Mouse (Mus musculus) midbrain, embryonic 15.5 days (tissue): Measurements from ENCODE around the gene Hist2h3c2. TPM values are rescaled to one million over a fixed set of nuclear protein-coding genes. Genes with fewer than 3 reads are reported as not detected.
"Not testable (repeated sequence)": the region's sequence is repeated elsewhere in the genome, so short reads cannot be mapped to it uniquely, and the experiment has no call there.

Experiments used
- ATAC-seq: fragments of 200-750 bp; cut with Nextera tagmentation; replicated peaks from 2 replicates; pipeline ENCODE4 v1.8.0; 2017; ENCODE audit warnings: moderate TSS enrichment
- H3K27ac ChIP-seq: fragments of 300-500 bp; sonication (generic); 2 replicates; pipeline ENCODE4 v1.5.1; 2015; ENCODE audit warnings: mild to moderate bottlenecking, inconsistent platforms
- H3K27me3 ChIP-seq: fragments of 300-500 bp; sonication (generic); replicated peaks from 2 replicates; pipeline ENCODE4 v1.6.1; 2015; ENCODE audit warnings: inconsistent platforms
- H3K36me3 ChIP-seq: fragments of 300-500 bp; sonication (generic); replicated peaks from 2 replicates; pipeline ENCODE4 v1.6.1; 2015; ENCODE audit warnings: inconsistent platforms
- H3K4me1 ChIP-seq: fragments of 300-500 bp; sonication (generic); 2 replicates; pipeline ENCODE4 v1.6.1; 2015; ENCODE audit warnings: inconsistent platforms
- H3K4me2 ChIP-seq: fragments of 300-500 bp; sonication (generic); 2 replicates; pipeline ENCODE4 v1.6.1; 2015; ENCODE audit warnings: inconsistent platforms, mild to moderate bottlenecking, moderate library complexity
- H3K4me3 ChIP-seq: fragments of 300-500 bp; sonication (generic); 2 replicates; pipeline ENCODE4 v1.5.1; 2015; ENCODE audit warnings: mild to moderate bottlenecking, inconsistent platforms
- H3K9ac ChIP-seq: fragments of 300-500 bp; sonication (generic); 2 replicates; pipeline ENCODE4 v1.6.1; 2015; ENCODE audit warnings: mild to moderate bottlenecking, inconsistent platforms
- H3K9me3 ChIP-seq: fragments of 300-500 bp; sonication (generic); 2 replicates; pipeline ENCODE4 v1.6.1; 2016; ENCODE audit warnings: inconsistent platforms
- whole genome bisulfite sequencing: fragments of 180-500 bp; shearing (Covaris S2); methylation state at CpG from one replicate; pipeline ENCODE4 v1.1.7; 2015; ENCODE audit warnings: mixed read lengths; 5-methylcytosine and 5-hydroxymethylcytosine counted together
- polyA plus RNA-seq: library from polyadenylated mRNA; unstranded; fragments of >200 nt; fragmentation: Nextera tagmentation; extraction: Ambion mirVana; gene quantifications from 2 replicates; pipeline ENCODE4 v1.2.1, GENCODE M21; 2015

Gene Hist2h3c2
- polyA plus RNA-seq, 1 experiment from 2014 or later, result 2.3 TPM

DNA sequence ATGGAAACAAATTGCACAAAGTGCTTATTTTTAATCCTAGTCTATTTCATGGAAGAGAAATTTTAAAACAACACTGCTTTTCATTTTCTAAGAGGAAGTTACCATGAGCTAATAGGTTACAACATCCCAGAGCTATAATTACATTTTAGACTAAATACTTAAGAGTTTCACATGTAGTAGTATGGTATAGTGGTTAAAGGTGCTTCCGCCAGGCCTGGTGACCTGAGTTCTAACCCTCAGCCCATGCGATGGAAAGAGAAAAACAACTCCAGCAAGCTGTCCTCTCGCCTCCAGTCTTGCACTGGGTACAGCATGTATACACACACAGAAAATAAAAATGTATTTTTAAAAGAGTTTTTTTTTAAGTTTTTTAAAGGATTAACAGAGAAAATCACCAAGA lies 12.9 kb upstream of the Hist2h3c2 start:
- ATAC-seq, result no peak
- Histone ChIP-seq H3K36me3 (no peaks in the 10 kb centered on the region), H3K27me3 (no peaks in the 10 kb centered on the region), H3K27ac (no peak overlapping the region), H3K4me1 (peaks cover 4% of the 10 kb centered on the region), H3K4me3 (no peak overlapping the region), H3K9me3 (no peaks in the 10 kb centered on the region), H3K9ac (no peak overlapping the region), H3K4me2 (no peak overlapping the region)
- 92% methylated on average over 3 of the region's 3 CpGs for WGBS

DNA sequence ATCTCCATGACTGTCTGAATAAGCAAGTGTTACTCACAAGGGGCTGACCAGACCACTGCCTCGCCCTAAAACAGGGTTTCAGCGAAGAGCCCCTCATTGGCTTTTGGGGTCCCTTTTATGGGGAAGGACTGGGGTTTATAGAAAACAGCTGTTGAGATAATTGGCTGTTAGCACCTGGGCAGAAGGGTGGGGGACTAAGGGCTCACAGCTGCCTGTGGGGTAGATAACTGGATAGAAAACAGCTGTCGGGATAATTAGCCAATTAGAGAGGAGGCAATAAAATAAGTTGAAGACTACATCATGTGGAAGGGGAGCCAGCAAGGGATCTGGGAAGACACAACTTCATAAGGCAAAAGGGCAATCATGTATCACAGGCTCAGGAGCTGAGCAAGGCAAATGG lies 12.0 kb upstream of the Hist2h3c2 start:
- Histone ChIP-seq H3K9ac (no peak overlapping the region), H3K9me3 (no peaks in the 10 kb centered on the region), H3K27me3 (no peaks in the 10 kb centered on the region), H3K4me1 (peaks cover 4% of the 10 kb centered on the region), H3K4me2 (no peak overlapping the region), H3K36me3 (no peaks in the 10 kb centered on the region), H3K4me3 (no peak overlapping the region), H3K27ac (no peak overlapping the region)
- 92% methylated on average over 3 of the region's 3 CpGs for WGBS
- no peak for ATAC-seq

DNA sequence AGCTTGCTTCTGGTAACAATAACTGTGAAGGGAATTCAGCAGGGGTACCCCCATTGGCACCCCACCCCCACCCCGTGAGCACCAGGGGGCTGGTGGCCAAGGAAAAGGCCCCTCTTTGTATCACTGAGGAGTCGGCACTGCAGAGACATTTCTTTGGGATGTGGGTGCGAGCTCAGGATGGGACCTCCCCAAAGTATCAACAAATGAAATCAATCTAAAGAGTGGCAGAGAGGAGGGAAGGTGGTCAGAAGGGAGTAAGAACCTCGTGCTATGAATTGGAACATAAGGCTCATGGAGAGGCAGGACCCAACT lies 10.1 kb upstream of the Hist2h3c2 start:
- Histone ChIP-seq H3K9me3 (no peaks in the 10 kb centered on the region), H3K9ac (no peak overlapping the region), H3K4me2 (no peak overlapping the region), H3K27ac (no peak overlapping the region), H3K27me3 (no peaks in the 10 kb centered on the region), H3K4me1 (peaks cover 13% of the 10 kb centered on the region), H3K4me3 (no peak overlapping the region), H3K36me3 (no peaks in the 10 kb centered on the region)
- no peak for ATAC-seq
- WGBS, result 54% methylated on average over 4 of the region's 4 CpGs

DNA sequence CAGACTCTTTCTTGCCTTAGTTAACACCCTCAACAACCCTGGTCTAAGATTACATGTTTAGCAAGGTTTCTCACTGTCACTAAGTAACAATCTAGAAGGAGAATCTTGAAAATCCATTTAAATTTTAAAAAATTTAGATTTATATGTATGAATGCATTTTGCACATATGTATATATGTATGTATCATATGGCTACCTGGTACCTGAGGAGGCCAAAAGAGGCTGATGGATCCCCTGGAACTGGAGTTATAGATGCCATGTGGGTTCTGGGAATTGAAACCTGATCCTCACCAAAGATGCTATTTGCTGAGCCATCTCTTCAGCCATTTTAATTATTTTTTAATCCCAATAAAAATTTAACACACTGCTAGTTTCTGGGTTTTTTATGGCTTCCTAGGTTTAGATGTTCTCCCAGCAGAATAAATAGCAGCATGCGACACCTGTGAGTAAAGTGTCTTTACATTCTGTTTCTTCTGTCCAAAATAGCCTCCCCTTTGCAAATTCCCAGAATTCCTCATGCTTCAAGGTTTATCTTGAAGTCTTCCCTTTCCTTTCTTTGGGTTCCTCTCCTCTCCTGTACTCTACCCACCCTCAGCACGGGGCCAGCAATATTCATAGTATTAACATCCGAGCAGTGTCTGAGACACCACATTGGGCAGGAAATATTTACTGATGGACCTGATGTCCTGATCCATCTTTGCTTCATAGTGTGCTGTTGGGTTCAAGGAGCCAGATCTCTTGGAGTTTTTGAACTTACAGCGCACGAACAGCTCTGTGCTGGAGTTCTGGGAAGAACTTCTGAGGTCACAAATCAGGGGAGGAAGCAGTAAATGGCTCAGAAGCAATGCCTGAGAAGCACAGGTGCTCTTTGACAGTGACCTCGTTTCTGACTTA lies 9.5 kb upstream of the Hist2h3c2 start:
- no peak overlapping the region for H3K9ac ChIP-seq
- H3K27me3 ChIP-seq, result no peaks in the 10 kb centered on the region
- peaks cover 15% of the 10 kb centered on the region for H3K4me1 ChIP-seq
- no peak overlapping the region for H3K27ac ChIP-seq
- H3K9me3 ChIP-seq, result no peaks in the 10 kb centered on the region
- no peak overlapping the region for H3K4me3 ChIP-seq
- H3K4me2 ChIP-seq, result peak overlapping the region; percentile 42; the same call in 1 of the 2 replicates
- 53% methylated on average over 6 of the region's 6 CpGs for WGBS
- H3K36me3 ChIP-seq, result no peaks in the 10 kb centered on the region
- no peak for ATAC-seq

- 5% methylated on average over 11 of the region's 11 CpGs for WGBS
- H3K9ac ChIP-seq, result no peak overlapping the region
- ATAC-seq, result no peak
Measured at GRCm38 (mm10) chr3:96247356-96248140, 8.6 kb upstream of the Hist2h3c2 start.

GRCm38 (mm10) chr3:96246427-96246856 lies 7.5 kb upstream of the Hist2h3c2 start, which contains the start of gene Hist2h3c1:
Hist2h3c1 (plus strand) TSS chr3:96246685.
- H3K4me1 ChIP-seq, result peaks cover 15% of the 10 kb centered on the region
- peak within 1 kb of the TSS; percentile 36 for H3K4me3 ChIP-seq
- H3K4me2 ChIP-seq, result peak within 1 kb of the TSS; percentile 42
- H3K27ac ChIP-seq, result peak within 1 kb of the TSS; percentile 76; the same call in 1 of the 2 replicates
- H3K9me3 ChIP-seq, H3K9ac ChIP-seq, H3K36me3 ChIP-seq, H3K27me3 ChIP-seq: not testable (repeated sequence)
- peak; percentile 90 for ATAC-seq
- WGBS, result 0% methylated on average over 14 of the region's 47 CpGs

More at GRCm38 (mm10) chr3:96247356-96248140, 8.6 kb upstream of the Hist2h3c2 start:
- H3K4me2 ChIP-seq, result peak overlapping the region; percentile 42
- no peaks in the 10 kb centered on the region for H3K9me3 ChIP-seq
- H3K4me3 ChIP-seq, result peak overlapping the region; percentile 22
- no peaks in the 10 kb centered on the region for H3K36me3 ChIP-seq
- H3K27me3 ChIP-seq, result no peaks in the 10 kb centered on the region
- H3K27ac ChIP-seq, result no peak overlapping the region
- H3K4me1 ChIP-seq, result peaks cover 15% of the 10 kb centered on the region

GRCm38 (mm10) chr3:96246018-96246417 lies 7.1 kb upstream of the Hist2h3c2 start:
- peak overlapping the region; percentile 76; the same call in 1 of the 2 replicates for H3K27ac ChIP-seq

DNA sequence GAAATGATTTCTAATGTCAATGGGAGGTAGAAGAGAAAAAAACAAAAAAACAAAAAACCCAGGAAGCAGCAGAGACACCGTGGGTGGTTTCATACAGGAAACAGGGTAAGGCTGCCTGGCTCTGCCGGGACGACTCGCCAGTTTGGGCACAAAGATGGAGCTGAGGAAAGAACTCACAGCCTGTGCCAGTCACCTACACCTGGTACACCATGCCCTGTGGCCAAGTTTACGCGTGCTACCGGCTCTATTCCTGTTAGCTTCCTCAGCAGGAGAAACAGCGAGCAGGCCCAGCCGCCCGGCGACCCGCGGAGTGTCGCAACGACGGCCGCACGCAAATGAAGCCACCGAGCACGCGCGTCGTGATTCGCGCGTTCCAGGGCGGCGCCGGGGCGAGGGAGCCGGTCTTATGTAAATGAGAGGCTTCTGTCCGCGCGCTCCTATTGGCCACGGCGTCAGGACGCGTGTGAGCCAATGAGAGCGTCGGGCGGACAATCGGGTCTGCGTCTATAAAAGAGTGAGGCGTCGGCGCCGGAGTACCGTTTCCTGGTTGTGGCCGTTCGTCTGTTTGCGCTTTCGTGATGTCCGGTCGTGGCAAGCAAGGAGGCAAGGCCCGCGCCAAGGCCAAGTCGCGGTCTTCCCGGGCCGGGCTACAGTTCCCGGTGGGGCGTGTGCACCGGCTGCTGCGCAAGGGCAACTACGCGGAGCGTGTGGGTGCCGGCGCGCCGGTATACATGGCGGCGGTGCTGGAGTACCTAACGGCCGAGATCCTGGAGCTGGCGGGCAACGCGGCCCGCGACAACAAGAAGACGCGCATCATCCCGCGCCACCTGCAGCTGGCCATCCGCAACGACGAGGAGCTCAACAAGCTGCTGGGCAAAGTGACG lies 6.3 kb upstream of the Hist2h3c2 start, which contains the start of gene Hist2h2aa1:
TSS of gene Hist2h2aa1 (plus strand) at position 495 of the 884 bp plus-strand sequence.
- not testable (repeated sequence) for H3K36me3 ChIP-seq, H3K27me3 ChIP-seq, H3K9me3 ChIP-seq
- Histone ChIP-seq H3K4me3 (peak within 1 kb of the TSS; percentile 53), H3K4me1 (peaks cover 20% of the 10 kb centered on the region), H3K9ac (peak within 1 kb of the TSS; percentile 75), H3K4me2 (peak within 1 kb of the TSS; percentile 67), H3K27ac (peak within 1 kb of the TSS; percentile 98)
- ATAC-seq, result peak; percentile 93
- under 1% methylated on average over 37 of the region's 88 CpGs for WGBS

More at GRCm38 (mm10) chr3:96246018-96246417, 7.1 kb upstream of the Hist2h3c2 start:
- not testable (repeated sequence) for H3K9me3 ChIP-seq, H3K36me3 ChIP-seq, H3K27me3 ChIP-seq, H3K9ac ChIP-seq
- ATAC-seq, result peak; percentile 60; the same call in 1 of the 2 replicates
- 0% methylated on average over 12 of the region's 21 CpGs for WGBS
- H3K4me1 ChIP-seq, result peaks cover 16% of the 10 kb centered on the region
- peak overlapping the region; percentile 36 for H3K4me3 ChIP-seq
- H3K4me2 ChIP-seq, result peak overlapping the region; percentile 41

- Histone ChIP-seq H3K4me1 (peaks cover 20% of the 10 kb centered on the region), H3K4me2 (peak overlapping the region; percentile 67), H3K9ac (no peak overlapping the region; the same call in 1 of the 2 replicates), H3K4me3 (no peak overlapping the region), H3K36me3 (no peaks in the 10 kb centered on the region), H3K27ac (peak overlapping the region; percentile 98), H3K27me3 (no peaks in the 10 kb centered on the region), H3K9me3 (no peaks in the 10 kb centered on the region)
- ATAC-seq, result no peak
- WGBS, result 83% methylated on average over 7 of the region's 7 CpGs
Measured at GRCm38 (mm10) chr3:96243921-96244572, 5.1 kb upstream of the Hist2h3c2 start.

- Histone ChIP-seq H3K9ac (peak overlapping the region; percentile 27; the same call in 1 of the 2 replicates), H3K4me1 (peaks cover 28% of the 10 kb centered on the region), H3K4me2 (peak overlapping the region; percentile 51), H3K27ac (peak overlapping the region; percentile 87), H3K9me3 (no peaks in the 10 kb centered on the region), H3K27me3 (no peaks in the 10 kb centered on the region), H3K4me3 (peak overlapping the region; percentile 32), H3K36me3 (no peaks in the 10 kb centered on the region)
- ATAC-seq, result no peak
- 74% methylated on average over 9 of the region's 9 CpGs for whole genome bisulfite sequencing
Measured at GRCm38 (mm10) chr3:96240799-96241197, 1.9 kb upstream of the Hist2h3c2 start.
